Mouse (Mus musculus): Measurements from ENCODE around the gene Cacna1e. TPM values are rescaled to one million over a fixed set of nuclear protein-coding genes. Genes with fewer than 3 reads are reported as not detected.

The Cacna1e gene
- polyA plus RNA-seq, 1 experiment = 53.6 TPM

DNA sequence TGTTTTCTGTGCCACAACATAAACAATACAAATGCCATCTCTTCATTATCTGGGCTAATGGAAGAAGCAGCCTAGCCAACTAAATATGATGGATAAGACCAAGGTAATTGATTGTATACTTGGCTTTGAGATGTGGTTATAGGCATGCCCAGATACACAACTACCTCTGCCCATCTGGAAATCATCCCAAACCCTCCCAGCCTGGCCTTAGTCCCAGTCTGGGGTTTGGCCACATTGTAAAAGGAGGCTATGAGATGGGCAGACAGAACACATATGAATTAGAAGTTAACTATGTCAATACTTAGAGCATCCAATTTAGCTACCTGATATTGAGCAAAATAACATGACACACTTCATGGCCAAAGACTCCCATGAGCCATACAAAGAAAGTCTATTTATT, 220.6 kb downstream of the Cacna1e start:
- no peak for TF ChIP-seq CTCF (IDR thresholded peaks at IDR 0.05; ENCODE audit: extremely low read depth, insufficient read depth, low read length)
- TF ChIP-seq POLR2A (IDR thresholded peaks at IDR 0.05; ENCODE audit: extremely low read depth, insufficient read depth, low read length) = no peak
- Histone ChIP-seq H3K4me1 (ENCODE audit: control insufficient read depth, insufficient read depth, low read length) (peaks cover 11% of the 10 kb centered on the region), H3K4me3 (ENCODE audit: insufficient read depth, low read length) (no peak overlapping the region), H3K27ac (ENCODE audit: insufficient read depth, low read length) (no peak overlapping the region)

DNA sequence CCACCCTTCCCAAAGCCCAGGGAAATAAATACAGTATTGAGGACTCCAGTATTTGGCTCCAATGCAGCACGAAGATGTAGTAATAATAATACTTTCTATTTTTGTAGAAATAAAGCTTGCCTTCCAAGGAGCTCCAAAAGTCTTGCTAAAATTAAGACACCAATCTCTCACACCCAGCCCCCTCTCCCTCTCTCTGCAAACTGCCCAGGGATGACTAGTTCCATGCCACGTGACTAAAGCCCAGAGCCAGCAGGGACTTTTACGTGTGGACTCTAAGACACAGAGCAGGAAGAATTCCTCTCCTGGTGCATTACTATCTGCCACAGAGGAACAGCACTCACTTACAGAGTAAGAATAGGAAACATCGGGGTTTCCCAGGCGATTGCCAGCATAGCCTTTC, 222.3 kb downstream of the Cacna1e start:
- Histone ChIP-seq H3K4me1 (ENCODE audit: control insufficient read depth, insufficient read depth, low read length) (peaks cover 10% of the 10 kb centered on the region), H3K4me3 (ENCODE audit: insufficient read depth, low read length) (no peak overlapping the region), H3K27ac (ENCODE audit: insufficient read depth, low read length) (peak overlapping the region; percentile 5)
- TF ChIP-seq POLR2A (IDR thresholded peaks at IDR 0.05; ENCODE audit: extremely low read depth, insufficient read depth, low read length) (no peak), CTCF (IDR thresholded peaks at IDR 0.05; ENCODE audit: extremely low read depth, insufficient read depth, low read length) (no peak)

DNA sequence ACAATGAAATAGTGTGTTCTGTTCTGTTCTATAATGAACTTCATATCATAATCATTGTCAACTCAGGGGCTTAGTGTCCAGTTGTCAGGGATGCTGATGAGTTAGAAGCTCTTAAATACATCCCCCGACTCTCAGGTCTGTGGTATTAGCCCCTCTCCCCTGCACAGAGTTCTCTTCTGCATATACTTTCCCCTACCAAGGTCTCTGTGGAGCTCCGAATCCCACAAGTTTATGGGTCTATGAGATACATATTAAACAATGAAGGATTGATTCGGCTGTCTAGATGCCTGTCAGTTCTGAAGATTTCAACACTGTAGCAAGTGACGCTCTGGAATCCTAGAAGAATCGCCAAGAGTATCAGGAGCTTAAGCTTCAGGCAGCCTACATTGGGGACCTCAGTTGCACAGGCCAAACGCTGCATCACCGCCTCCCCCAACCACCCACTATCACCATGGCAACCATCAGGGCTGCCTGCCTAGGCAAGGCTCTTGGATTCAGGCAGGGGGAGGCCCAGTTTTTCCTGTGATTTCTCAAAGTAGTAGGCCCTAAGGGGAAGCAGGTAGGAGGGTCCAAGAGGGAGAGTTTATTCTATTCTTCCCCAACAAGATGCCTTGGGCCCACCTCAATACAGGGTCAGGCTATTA, 223.0 kb downstream of the Cacna1e start:
- no peak for TF ChIP-seq CTCF (IDR thresholded peaks at IDR 0.05; ENCODE audit: extremely low read depth, insufficient read depth, low read length)
- TF ChIP-seq POLR2A (IDR thresholded peaks at IDR 0.05; ENCODE audit: extremely low read depth, insufficient read depth, low read length) = no peak
- Histone ChIP-seq H3K4me1 (ENCODE audit: control insufficient read depth, insufficient read depth, low read length) (peaks cover 9% of the 10 kb centered on the region), H3K4me3 (ENCODE audit: insufficient read depth, low read length) (no peak overlapping the region), H3K27ac (ENCODE audit: insufficient read depth, low read length) (peak overlapping the region; percentile 57; the same call in 1 of the 2 replicates)

DNA sequence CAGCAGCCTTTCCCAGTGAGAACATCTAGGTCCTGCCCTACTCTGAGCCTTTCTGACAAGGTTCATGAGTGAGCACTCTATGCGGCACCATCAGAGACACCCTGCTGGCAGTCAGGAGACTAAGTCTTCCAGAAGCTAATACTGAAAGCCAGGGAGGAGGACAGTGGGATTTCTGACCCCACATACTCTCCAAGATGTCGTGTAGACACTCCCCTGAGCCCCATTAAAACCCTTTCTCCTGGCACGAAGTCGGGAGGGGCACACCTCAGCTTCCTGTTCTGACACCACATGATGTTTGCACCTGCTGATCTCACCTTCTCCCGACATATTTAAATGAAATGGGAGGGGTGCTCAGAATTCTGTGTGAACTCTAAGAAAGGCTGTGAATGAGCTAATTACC, 226.9 kb downstream of the Cacna1e start:
- Histone ChIP-seq H3K27ac (ENCODE audit: insufficient read depth, low read length) (no peak overlapping the region), H3K4me3 (ENCODE audit: insufficient read depth, low read length) (no peak overlapping the region), H3K4me1 (ENCODE audit: control insufficient read depth, insufficient read depth, low read length) (peaks cover 6% of the 10 kb centered on the region)
- TF ChIP-seq CTCF (IDR thresholded peaks at IDR 0.05; ENCODE audit: extremely low read depth, insufficient read depth, low read length) = no peak
- no peak for TF ChIP-seq POLR2A (IDR thresholded peaks at IDR 0.05; ENCODE audit: extremely low read depth, insufficient read depth, low read length)

DNA sequence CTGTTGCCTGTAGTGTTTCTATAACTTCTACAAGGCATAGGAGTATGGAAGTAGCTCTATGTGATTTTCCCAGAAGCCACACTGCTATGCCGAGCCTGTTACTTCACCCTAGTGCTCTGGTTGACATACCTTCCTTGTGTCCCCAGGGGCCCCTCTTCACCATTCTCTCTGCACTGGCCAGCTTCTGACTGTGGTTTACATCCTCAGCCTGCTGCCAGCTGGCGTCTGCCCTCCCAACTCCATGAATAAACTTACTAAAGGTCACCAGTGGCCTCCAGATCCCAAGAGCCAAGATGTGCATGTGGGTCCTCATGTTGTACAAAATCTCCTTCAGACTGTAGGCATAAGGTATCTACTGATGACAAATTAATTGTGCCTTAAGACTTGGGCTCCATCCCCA, 230.3 kb downstream of the Cacna1e start:
- Histone ChIP-seq H3K27ac (ENCODE audit: insufficient read depth, low read length) (no peak overlapping the region), H3K4me3 (ENCODE audit: insufficient read depth, low read length) (no peak overlapping the region), H3K4me1 (ENCODE audit: control insufficient read depth, insufficient read depth, low read length) (no peaks in the 10 kb centered on the region)
- TF ChIP-seq POLR2A (IDR thresholded peaks at IDR 0.05; ENCODE audit: extremely low read depth, insufficient read depth, low read length) (no peak), CTCF (IDR thresholded peaks at IDR 0.05; ENCODE audit: extremely low read depth, insufficient read depth, low read length) (no peak)

DNA sequence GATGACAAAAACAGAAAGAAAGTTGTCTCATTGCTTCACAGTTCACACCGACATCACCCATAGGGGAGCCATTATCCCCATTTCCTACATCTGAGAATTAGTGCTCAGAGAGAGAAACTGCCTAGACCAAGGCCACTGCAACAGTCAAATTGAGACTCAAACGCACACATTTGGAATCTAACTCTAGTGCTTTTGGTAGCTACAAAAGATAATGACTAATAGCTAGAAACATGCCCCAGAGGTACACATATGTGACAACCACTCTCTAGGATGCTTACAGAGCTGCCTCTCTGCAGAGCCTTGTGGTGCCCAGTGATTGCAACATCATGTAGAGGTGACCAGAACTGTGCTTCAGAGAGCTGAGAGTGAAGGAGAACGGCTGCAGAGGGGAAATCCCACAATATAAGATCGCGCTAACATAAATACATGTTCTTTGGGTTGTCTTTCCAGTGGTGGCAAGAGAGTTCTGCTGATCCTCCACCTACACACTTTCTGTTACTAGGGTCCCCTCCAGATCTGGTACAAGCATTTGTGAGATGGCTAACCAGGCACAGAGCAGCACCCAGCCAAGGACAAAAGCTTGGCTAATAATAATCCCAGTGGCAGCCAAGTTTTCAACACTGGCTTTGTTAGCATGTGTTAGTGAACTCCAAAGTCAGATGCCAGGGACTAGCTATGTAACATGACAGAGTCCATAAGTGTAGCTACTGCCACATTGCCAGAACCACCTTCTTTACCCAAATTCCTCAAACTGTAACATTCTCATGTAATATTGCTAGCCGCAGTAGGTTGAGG, 237.9 kb downstream of the Cacna1e start:
- Histone ChIP-seq H3K4me3 (ENCODE audit: insufficient read depth, low read length) (no peak overlapping the region), H3K4me1 (ENCODE audit: control insufficient read depth, insufficient read depth, low read length) (peaks cover 3% of the 10 kb centered on the region; the same call in 1 of the 2 replicates), H3K27ac (ENCODE audit: insufficient read depth, low read length) (no peak overlapping the region)
- no peak for TF ChIP-seq POLR2A (IDR thresholded peaks at IDR 0.05; ENCODE audit: extremely low read depth, insufficient read depth, low read length)
- no peak for TF ChIP-seq CTCF (IDR thresholded peaks at IDR 0.05; ENCODE audit: extremely low read depth, insufficient read depth, low read length)

DNA sequence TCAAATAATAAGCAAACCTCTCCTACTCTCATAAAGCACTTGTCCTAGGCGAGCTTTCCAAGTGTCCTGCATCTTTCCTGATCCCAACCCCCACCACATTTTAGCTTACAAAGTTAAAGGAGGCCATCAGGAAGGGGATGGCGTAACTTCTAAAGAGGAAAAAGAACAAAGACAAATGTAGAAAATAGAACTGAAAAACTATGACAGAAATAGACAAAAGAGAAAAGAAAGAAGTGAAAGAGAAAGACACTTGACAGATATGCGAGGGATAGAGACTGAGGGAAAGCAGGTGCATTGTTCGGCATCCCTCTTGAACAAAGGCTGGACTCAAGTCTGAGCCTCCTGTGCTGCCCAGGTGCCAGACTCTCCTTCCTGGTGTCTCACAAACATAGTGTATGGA, 246.5 kb downstream of the Cacna1e start:
- TF ChIP-seq CTCF (IDR thresholded peaks at IDR 0.05; ENCODE audit: extremely low read depth, insufficient read depth, low read length) (no peak), POLR2A (IDR thresholded peaks at IDR 0.05; ENCODE audit: extremely low read depth, insufficient read depth, low read length) (no peak)
- Histone ChIP-seq H3K27ac (ENCODE audit: insufficient read depth, low read length) (no peak overlapping the region), H3K4me1 (ENCODE audit: control insufficient read depth, insufficient read depth, low read length) (peaks cover 16% of the 10 kb centered on the region), H3K4me3 (ENCODE audit: insufficient read depth, low read length) (no peak overlapping the region)

DNA sequence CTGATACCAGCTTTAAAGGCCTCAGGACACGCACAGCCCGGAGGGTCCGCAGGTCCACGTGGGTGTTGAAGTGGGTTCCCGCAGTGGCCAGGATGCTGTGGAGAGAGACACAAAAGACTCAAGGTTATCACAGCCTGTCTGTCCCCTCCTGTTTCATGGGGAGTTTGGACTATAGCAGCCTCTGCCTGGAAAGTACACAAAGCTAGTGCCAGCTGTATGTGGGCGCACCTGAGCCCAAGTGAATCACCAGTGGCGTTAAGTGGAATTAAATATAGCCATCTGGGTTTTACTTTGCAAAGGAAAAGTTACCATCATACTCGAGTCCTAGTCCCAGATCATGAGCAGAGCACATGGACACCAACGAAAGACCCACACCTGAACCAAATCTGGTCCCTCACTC, 248.5 kb downstream of the Cacna1e start:
- H3K4me1 ChIP-seq (ENCODE audit: control insufficient read depth, insufficient read depth, low read length) = peaks cover 16% of the 10 kb centered on the region
- no peak overlapping the region for H3K4me3 ChIP-seq (ENCODE audit: insufficient read depth, low read length)
- TF ChIP-seq CTCF (IDR thresholded peaks at IDR 0.05; ENCODE audit: extremely low read depth, insufficient read depth, low read length) (no peak), POLR2A (IDR thresholded peaks at IDR 0.05; ENCODE audit: extremely low read depth, insufficient read depth, low read length) (no peak)
- no peak overlapping the region for H3K27ac ChIP-seq (ENCODE audit: insufficient read depth, low read length)

DNA sequence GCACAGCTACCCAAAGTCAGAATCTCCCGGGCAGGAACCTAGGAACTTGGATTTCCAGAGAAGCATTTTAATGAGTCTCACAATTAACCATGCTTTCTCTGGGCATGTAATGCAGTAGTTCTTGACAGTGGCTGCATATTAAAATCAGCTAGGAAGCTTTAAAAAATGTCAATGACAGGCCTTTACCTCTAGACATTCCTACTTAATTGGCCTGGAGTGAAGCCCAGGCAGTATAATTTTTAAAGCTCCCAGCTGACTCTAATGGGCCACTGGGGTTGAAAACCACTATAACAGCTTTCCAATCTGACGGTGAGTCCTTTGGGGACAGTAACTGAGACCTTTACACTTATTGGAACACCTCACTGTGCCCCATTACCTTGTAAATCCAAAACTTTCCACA, 251.4 kb downstream of the Cacna1e start:
- no peak overlapping the region for H3K4me3 ChIP-seq (ENCODE audit: insufficient read depth, low read length)
- H3K27ac ChIP-seq (ENCODE audit: insufficient read depth, low read length) = no peak overlapping the region
- TF ChIP-seq POLR2A (IDR thresholded peaks at IDR 0.05; ENCODE audit: extremely low read depth, insufficient read depth, low read length) (no peak), CTCF (IDR thresholded peaks at IDR 0.05; ENCODE audit: extremely low read depth, insufficient read depth, low read length) (no peak)
- peaks cover 11% of the 10 kb centered on the region for H3K4me1 ChIP-seq (ENCODE audit: control insufficient read depth, insufficient read depth, low read length)
